Mouse (Mus musculus) MEL (cell line): ENCODE measurements around the gene Nrxn3.

Source experiments
- POLR2A ChIP-seq, 2 experiments: IDR thresholded peaks; 2 replicates each; pipeline ENCODE4 v1.6.1; 2011 to 2012; ENCODE audit warnings: low read length in 2 of 2, mild to moderate bottlenecking in 2 of 2, control low read depth in 1 of 2, improper control_type of control experiment in 1 of 2, low read depth in 1 of 2, moderate library complexity in 1 of 2; ENCODE audit not compliant: control insufficient read depth in 1 of 2, insufficient read depth in 1 of 2, poor library complexity in 1 of 2
- POLR2AphosphoS2 ChIP-seq: IDR thresholded peaks from 2 replicates; pipeline ENCODE4 v1.6.1; 2011; ENCODE audit warnings: low read length, improper control_type of control experiment
- TCF12 ChIP-seq: IDR thresholded peaks from 2 replicates; pipeline ENCODE4 v1.6.1; 2014; ENCODE audit warnings: low read depth, mild to moderate bottlenecking, inconsistent platforms, low read length, improper control_type of control experiment, moderate library complexity
- ZNF384 ChIP-seq: IDR thresholded peaks from 2 replicates; pipeline ENCODE4 v1.6.1; 2012; ENCODE audit warnings: low read depth, mild to moderate bottlenecking, inconsistent platforms, low read length, improper control_type of control experiment

DNA sequence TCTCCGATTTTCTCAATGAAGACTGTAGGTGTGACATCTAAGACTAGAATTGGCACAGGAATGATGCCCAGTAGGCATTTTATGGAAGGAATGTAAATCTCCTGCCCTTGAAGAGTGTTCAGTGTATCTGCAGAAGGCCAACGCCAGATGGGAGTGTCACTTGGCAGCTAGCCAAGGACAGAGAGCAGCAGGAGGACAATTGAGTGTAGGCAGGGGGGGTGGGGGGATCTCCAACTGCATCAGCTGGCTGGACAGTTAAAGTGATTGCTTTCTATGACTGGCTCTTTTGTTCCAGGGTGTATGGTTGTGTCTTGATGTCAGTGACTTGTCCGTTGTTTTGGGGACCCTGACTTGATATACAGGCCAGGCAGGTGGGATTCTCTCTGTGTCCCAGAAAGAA is 326.6 kb downstream of the Nrxn3 start:
- TF ChIP-seq POLR2AphosphoS2 (no peak), TCF12 (no peak), POLR2A (IDR thresholded peaks at IDR 0.05; ENCODE audit: control insufficient read depth in 1 of 2, insufficient read depth in 1 of 2, low read depth in 1 of 2, low read length in 2 of 2, poor library complexity in 1 of 2) (no peak), ZNF384 (no peak)
